Mouse (Mus musculus): ENCODE data around the gene Vsx2. TPM values are rescaled to one million over a fixed set of nuclear protein-coding genes. Genes with fewer than 3 reads are reported as not detected.

Vsx2 gene
- polyA plus RNA-seq, 1 experiment from 2014 or later, result not detected

DNA sequence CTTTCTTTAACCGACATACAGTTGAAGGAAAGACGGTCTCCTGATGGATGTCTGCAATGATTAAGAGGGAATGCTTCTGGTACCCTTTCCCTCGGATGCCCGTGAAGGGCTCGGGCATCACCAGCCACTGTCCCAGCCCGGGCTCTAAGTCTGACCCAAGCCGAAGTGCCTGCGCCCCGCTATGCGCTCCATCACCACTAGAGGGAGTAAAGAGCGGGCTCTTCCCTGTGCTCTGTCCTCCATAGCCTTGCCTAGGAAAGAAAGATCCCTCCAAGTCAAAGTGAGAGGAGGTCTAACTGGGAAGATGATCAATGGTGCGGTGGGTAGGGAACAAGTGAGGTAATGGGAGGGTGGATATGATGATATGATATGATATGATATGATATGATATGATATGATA is 23.5 kb upstream of the Vsx2 start:
- no peak for ATAC-seq
- H3K9me3 ChIP-seq (replicated peaks), result no peaks in the 10 kb centered on the region
- peaks cover 5% of the 10 kb centered on the region; the same call in 1 of the 2 replicates for H3K27me3 ChIP-seq (replicated peaks)
- no peak overlapping the region for H3K4me2 ChIP-seq
- no peaks in the 10 kb centered on the region for H3K36me3 ChIP-seq
- no peak overlapping the region for H3K4me3 ChIP-seq
- H3K9ac ChIP-seq, result no peak overlapping the region
- 4% methylated on average over 12 of the region's 12 CpGs for WGBS (ENCODE audit: insufficient replicate concordance)
- no peaks in the 10 kb centered on the region for H3K4me1 ChIP-seq
- no peak overlapping the region for H3K27ac ChIP-seq

DNA sequence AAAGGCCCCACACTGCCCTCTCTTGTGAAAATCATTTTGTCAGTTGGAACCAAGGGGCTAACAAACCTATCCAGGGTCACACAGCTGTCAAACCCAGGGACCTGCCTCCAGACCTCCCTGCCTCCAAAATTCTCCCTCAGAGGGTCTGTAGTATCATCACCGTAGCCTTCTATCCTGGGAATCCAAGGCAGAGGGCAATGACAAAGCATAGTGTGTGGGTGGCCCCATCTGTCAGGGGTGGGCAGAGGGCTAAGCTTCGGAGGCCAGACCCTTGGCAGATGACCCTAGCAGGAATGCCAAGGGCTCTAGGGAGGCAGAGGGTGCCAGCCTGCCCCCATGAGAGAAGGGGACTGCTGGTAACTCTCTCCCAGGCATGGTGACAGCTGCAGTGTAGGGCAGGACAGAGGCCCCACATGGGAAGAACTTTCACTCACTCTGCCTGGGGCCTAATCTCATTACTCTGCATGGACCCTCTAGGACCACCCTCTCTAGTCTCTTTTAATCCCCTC is 22.9 kb upstream of the Vsx2 start:
- no peaks in the 10 kb centered on the region for H3K4me1 ChIP-seq
- no peaks in the 10 kb centered on the region for H3K36me3 ChIP-seq
- no peak overlapping the region for H3K27ac ChIP-seq
- no peak for ATAC-seq
- no peaks in the 10 kb centered on the region for H3K9me3 ChIP-seq (replicated peaks)
- WGBS (ENCODE audit: insufficient replicate concordance), result 67% methylated on average over 2 of the region's 2 CpGs
- H3K9ac ChIP-seq, result no peak overlapping the region
- H3K4me2 ChIP-seq, result no peak overlapping the region
- H3K27me3 ChIP-seq (replicated peaks), result peaks cover 5% of the 10 kb centered on the region; the same call in 1 of the 2 replicates
- no peak overlapping the region for H3K4me3 ChIP-seq

DNA sequence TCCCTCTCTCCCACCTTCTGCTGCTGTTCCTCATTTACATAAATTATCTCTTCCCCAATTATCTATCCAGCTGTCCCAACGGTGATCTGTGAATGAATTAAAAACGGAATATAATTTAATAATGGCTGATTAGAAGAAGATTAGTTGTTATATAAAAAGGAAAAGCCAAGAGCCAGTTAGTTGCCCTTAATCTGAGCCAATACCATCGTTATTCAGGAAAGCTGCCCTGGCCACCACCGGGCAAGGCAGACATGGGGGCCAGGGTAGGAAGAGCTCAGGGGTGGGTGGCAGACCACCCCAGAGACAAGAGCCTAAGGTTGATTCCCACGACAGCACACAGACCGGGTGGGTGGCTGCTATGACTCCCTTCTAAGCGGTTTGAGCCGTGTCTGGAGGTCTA is 21.3 kb upstream of the Vsx2 start:
- Histone ChIP-seq H3K27me3 (replicated peaks) (peaks cover 15% of the 10 kb centered on the region), H3K9me3 (replicated peaks) (no peaks in the 10 kb centered on the region), H3K27ac (no peak overlapping the region), H3K36me3 (no peaks in the 10 kb centered on the region), H3K4me3 (no peak overlapping the region), H3K9ac (no peak overlapping the region), H3K4me2 (no peak overlapping the region), H3K4me1 (no peaks in the 10 kb centered on the region)
- WGBS (ENCODE audit: insufficient replicate concordance), result 40% methylated on average over 8 of the region's 8 CpGs
- ATAC-seq, result no peak

DNA sequence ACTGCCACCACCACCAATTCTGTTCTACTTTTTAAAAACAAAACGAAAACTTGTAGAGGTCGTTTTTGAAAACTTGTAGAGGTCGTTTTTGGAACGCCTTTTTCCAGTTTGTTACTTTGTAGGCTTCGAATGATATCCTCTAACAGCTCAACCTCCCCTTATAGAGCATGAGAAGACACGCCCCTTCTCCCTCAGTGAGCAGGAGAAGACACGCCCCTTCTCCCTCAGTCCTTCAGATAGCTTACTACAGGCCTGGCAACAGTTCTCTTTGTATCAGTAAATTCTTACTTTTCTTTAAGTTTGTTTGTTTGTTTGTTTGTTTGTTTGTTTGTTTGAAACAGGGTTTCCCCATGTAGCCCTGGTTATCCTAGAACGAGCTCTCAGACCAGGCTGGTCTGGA is 14.3 kb upstream of the Vsx2 start:
- peaks cover 23% of the 10 kb centered on the region for H3K27me3 ChIP-seq (replicated peaks)
- WGBS (ENCODE audit: insufficient replicate concordance), result 45% methylated on average over 8 of the region's 8 CpGs
- ATAC-seq, result no peak
- H3K36me3 ChIP-seq, result no peaks in the 10 kb centered on the region
- no peaks in the 10 kb centered on the region for H3K4me1 ChIP-seq
- H3K9ac ChIP-seq, result no peak overlapping the region
- no peaks in the 10 kb centered on the region for H3K9me3 ChIP-seq (replicated peaks)
- H3K4me2 ChIP-seq, result no peak overlapping the region
- H3K4me3 ChIP-seq, result no peak overlapping the region
- no peak overlapping the region for H3K27ac ChIP-seq

DNA sequence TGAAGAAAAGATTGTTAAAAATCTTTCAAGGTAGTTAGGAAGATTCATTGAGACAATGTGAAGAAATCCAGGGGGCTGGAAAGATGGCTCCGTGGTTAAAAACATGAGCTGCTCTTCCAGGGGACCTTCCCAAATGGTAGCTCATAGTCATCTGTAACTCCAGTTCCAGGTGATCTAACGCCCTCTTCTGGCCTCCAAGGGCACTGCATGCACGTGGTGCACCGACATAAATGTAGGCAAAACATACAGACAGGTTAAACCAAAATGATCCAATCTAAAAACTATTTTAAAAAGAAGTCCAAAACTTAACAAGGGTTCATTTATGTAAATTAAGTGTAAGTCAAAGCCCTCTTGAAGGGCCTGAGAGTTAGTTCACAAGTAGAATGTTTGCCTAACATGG is 7.0 kb upstream of the Vsx2 start:
- 41% methylated on average over 4 of the region's 4 CpGs for WGBS (ENCODE audit: insufficient replicate concordance)
- Histone ChIP-seq H3K4me1 (no peaks in the 10 kb centered on the region), H3K9me3 (replicated peaks) (no peaks in the 10 kb centered on the region), H3K9ac (no peak overlapping the region), H3K36me3 (no peaks in the 10 kb centered on the region), H3K4me2 (no peak overlapping the region), H3K27me3 (replicated peaks) (peaks cover 50% of the 10 kb centered on the region), H3K27ac (no peak overlapping the region), H3K4me3 (no peak overlapping the region)
- ATAC-seq, result no peak

DNA sequence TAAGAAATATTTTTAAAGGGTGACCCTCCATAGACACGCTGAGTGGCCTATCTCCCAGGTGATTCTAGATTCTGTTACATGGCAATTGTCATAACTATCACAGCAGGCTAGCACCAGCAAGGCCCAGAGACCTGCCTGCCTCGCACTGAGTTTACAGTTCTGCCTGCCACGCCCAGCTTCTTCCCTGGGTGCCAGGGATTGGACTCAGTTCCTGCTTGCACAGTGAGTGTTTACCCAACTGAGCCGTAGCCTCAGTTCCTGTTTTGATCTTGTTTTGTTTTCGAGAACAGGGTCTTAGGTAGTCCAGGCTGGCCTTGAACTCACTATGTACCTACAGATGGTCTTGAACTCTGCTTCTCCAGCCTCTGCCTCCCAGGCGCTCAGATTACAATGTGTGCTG is 2.0 kb upstream of the Vsx2 start:
- 48% methylated on average over 6 of the region's 6 CpGs for WGBS (ENCODE audit: insufficient replicate concordance)
- H3K36me3 ChIP-seq, result no peaks in the 10 kb centered on the region
- no peak overlapping the region for H3K4me3 ChIP-seq
- no peak overlapping the region for H3K9ac ChIP-seq
- H3K9me3 ChIP-seq (replicated peaks), result no peaks in the 10 kb centered on the region
- peaks cover 95% of the 10 kb centered on the region for H3K27me3 ChIP-seq (replicated peaks)
- H3K4me1 ChIP-seq, result no peaks in the 10 kb centered on the region
- no peak for ATAC-seq
- H3K4me2 ChIP-seq, result no peak overlapping the region
- H3K27ac ChIP-seq, result no peak overlapping the region

DNA sequence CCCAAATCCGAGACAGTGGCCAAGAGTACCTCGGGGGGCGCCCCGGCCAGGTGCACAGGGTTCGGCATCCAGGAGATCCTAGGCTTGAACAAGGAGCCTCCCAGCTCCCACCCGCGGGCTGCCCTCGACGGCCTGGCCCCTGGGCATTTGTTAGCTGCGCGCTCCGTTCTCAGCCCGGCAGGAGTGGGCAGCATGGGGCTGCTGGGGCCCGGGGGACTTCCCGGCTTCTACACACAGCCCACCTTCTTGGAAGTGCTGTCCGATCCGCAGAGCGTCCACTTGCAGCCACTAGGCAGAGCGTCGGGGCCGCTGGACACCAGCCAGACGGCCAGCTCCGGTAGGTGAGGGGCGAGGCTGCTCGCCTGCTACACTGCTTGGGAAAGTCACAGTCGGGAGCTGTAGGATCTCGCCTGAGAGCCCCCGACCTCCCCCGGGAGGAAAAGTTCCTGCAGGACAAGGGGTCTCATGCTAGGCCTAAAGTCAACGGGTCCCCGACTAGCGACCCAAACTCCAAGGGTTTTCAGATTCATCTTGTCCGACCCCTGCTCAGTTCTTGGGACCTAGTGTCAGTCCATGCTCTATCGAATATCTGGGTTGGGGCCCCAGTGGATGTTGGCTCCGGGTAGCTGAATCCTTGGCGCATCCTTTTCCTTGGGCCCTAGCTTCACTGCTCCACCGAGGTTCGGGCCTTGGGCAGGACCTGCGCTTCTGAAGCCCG is 573 bp downstream of the Vsx2 start:
- Histone ChIP-seq H3K36me3 (no peaks in the 10 kb centered on the region), H3K9ac (no peak overlapping the region), H3K27ac (no peak overlapping the region), H3K4me1 (no peaks in the 10 kb centered on the region), H3K27me3 (replicated peaks) (peaks cover 98% of the 10 kb centered on the region), H3K9me3 (replicated peaks) (no peaks in the 10 kb centered on the region), H3K4me3 (no peak overlapping the region), H3K4me2 (no peak overlapping the region)
- WGBS (ENCODE audit: insufficient replicate concordance), result 4% methylated on average over 40 of the region's 40 CpGs
- no peak for ATAC-seq

DNA sequence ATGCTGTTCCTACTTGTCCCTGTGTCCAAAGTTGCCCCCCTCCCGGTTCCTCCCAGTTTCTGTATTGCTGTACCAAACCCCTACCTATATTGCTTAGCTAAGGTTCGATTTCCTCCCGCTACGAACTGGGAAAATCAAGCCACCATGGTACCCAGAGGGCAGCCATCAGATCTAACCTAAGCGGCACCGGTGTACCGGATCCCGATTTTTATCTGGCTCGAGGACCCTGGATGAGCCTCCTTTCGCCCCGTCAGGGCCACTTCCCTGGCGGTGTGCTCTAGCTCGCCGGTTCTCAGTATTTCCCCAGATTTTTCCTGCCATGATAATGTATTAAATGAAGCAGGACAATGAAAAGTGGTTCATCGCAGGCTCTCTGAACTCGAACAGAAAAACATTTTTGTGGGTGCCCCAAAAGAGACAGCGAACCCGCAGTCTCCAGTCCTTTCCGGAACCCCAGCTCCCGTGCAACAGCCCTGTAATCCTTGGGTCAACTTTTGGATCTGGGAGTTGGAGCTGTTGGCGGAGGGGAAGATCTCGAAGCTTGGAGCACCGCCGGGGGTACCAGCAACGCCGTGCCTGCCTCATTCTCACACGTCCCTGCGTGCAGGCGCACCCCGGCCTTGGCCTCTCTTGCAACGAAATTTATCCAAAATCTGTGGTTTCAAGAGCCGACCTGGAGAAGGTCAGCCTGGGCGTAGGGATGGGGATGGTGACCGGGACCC is 1.3 kb downstream of the Vsx2 start:
- Histone ChIP-seq H3K4me1 (no peaks in the 10 kb centered on the region), H3K27ac (no peak overlapping the region), H3K9ac (no peak overlapping the region), H3K4me3 (no peak overlapping the region), H3K27me3 (replicated peaks) (peaks cover 99% of the 10 kb centered on the region), H3K4me2 (no peak overlapping the region), H3K9me3 (replicated peaks) (no peaks in the 10 kb centered on the region), H3K36me3 (no peaks in the 10 kb centered on the region)
- no peak for ATAC-seq
- 4% methylated on average over 34 of the region's 34 CpGs for WGBS (ENCODE audit: insufficient replicate concordance)

DNA sequence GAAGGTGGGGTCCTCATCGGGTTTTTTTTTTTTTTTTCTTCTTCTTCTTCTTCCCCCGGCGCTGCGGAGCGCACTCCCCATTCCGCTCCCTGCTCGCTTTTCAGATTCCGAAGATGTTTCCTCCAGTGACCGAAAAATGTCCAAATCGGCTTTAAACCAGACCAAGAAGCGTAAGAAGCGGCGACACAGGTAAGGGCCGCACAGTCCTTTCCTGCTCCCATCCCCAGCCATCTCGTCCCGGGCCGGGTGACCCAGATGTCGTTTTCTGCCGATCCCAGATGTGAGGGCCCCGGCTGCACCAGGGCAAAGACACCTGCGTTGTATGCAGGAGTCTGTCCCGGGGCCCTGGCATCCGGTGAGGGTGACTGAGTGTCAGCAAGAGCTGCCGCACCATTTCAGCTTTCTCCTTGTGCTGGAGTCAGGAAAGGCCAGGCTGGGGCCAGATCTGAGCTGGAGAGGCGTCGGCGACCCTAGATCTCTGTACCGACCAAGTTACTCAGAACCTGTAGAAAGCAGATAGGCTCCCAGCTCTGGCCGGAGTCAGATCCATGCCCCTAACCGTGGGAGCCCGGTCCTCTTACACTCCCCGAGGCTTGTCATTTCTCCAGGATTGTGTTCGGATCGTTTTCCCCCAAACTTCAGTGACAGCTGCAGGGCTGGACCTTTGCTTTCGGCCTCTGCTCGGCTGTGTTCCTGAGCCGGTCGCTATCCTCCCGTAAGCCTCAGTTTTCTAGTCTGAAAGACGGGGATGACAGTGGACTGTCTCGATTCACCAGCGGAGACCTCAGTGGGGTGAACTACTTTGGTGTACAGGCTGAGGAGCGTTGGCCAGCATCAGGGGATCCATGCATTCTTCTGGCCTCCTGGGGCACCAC is 2.1 kb downstream of the Vsx2 start:
- no peaks in the 10 kb centered on the region for H3K36me3 ChIP-seq
- WGBS (ENCODE audit: insufficient replicate concordance), result 4% methylated on average over 43 of the region's 43 CpGs
- no peak overlapping the region for H3K27ac ChIP-seq
- no peaks in the 10 kb centered on the region for H3K4me1 ChIP-seq
- H3K9ac ChIP-seq, result no peak overlapping the region
- H3K4me2 ChIP-seq, result no peak overlapping the region
- H3K4me3 ChIP-seq, result no peak overlapping the region
- no peak for ATAC-seq
- H3K27me3 ChIP-seq (replicated peaks), result peaks cover 100% of the 10 kb centered on the region
- H3K9me3 ChIP-seq (replicated peaks), result no peaks in the 10 kb centered on the region

DNA sequence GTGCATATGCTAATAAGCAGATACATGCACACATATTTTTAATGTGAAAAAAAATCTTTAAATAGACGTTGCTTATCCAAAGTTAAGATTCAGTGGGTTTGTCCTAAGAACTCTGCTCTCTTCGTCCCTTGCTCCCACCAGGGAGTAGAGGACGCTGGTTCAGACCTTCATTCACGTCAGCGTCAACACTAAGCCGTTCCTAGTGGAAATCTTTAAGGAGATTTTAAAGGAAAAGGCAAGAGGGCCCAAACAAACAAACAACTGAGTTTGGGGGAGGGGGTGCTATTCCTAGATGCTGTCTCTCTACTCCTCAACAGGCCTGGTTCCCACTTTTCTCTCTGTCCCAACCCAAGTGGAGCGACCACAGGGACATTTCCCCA is 2.8 kb downstream of the Vsx2 start:
- Histone ChIP-seq H3K4me3 (no peak overlapping the region), H3K4me1 (no peaks in the 10 kb centered on the region)
- ATAC-seq, result no peak

DNA sequence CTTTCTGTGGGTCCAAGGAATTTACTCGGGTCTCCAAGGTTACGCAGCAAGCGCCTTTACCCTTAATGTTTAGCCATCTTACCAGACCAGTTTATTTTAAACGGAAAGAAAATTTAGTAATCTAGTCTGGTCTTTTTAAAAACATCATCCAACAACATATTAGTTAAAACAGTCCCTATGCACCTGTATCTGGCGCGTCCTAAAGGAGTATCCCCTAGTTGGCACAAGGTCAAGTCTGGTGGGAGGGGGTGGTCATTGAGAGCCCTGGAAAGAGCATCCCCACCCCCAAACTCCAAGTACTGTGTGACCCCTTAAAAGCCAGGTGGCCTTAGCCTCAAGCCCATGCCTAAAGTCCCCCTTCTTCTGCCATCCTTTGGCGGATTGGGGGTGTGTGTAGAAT is 3.5 kb downstream of the Vsx2 start:
- Histone ChIP-seq H3K27me3 (replicated peaks) (peaks cover 100% of the 10 kb centered on the region), H3K27ac (no peak overlapping the region), H3K9me3 (replicated peaks) (no peaks in the 10 kb centered on the region), H3K4me1 (no peaks in the 10 kb centered on the region), H3K36me3 (no peaks in the 10 kb centered on the region), H3K4me2 (no peak overlapping the region), H3K4me3 (no peak overlapping the region), H3K9ac (no peak overlapping the region)
- no peak for ATAC-seq
- 22% methylated on average over 7 of the region's 7 CpGs for WGBS (ENCODE audit: insufficient replicate concordance)

More for the DNA sequence above, 2.8 kb downstream of the Vsx2 start:
- H3K9me3 ChIP-seq (replicated peaks), result no peaks in the 10 kb centered on the region
- no peak overlapping the region for H3K4me2 ChIP-seq
- peaks cover 100% of the 10 kb centered on the region for H3K27me3 ChIP-seq (replicated peaks)
- H3K36me3 ChIP-seq, result no peaks in the 10 kb centered on the region
- no peak overlapping the region for H3K9ac ChIP-seq
- WGBS (ENCODE audit: insufficient replicate concordance), result 6% methylated on average over 7 of the region's 7 CpGs
- H3K27ac ChIP-seq, result no peak overlapping the region
